Mouse (Mus musculus): Measurements from ENCODE around the gene Elk4. TPM values are rescaled to one million over a fixed set of nuclear protein-coding genes. Genes with fewer than 3 reads are reported as not detected.

Gene Elk4
- polyA plus RNA-seq, 1 experiment from 2014 or later: 12.8 TPM

DNA sequence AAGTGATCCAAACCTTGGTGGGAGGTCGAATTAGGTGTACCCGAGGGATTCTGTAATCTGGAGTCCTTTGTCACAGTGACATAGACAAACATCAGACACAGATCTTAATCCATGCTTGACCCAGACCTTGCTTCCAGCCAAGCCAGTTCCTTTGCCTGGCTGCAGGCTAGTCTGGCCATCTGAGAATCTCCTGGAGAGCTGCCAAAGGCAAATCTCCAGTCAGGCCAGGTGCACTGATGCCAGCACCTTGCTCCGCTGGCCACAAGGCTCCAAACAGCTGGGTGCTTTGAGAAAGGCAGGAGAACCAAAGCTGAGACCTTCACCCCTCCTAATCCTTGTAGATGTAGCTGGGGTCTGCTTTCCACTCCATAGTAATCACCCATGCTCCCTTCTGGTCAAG is 44.3 kb downstream of the Elk4 start:
- no peak for ATAC-seq (ENCODE audit: extremely low read depth, insufficient number of reproducible peaks, low FRiP score, low TSS enrichment)
- Histone ChIP-seq H3K4me2 (no peak overlapping the region), H3K4me1 (no peaks in the 10 kb centered on the region), H3K27ac (replicated peaks) (no peak overlapping the region), H3K27me3 (replicated peaks) (no peaks in the 10 kb centered on the region; the same call in 1 of the 2 replicates), H3K9ac (no peak overlapping the region), H3K4me3 (no peak overlapping the region), H3K36me3 (no peaks in the 10 kb centered on the region), H3K9me3 (no peaks in the 10 kb centered on the region)
- WGBS: 64% methylated on average over 3 of the region's 3 CpGs

GRCm38 (mm10) chr1:132054387-132054786 is 47.0 kb downstream of the Elk4 start:
- no peaks in the 10 kb centered on the region for H3K36me3 ChIP-seq
- H3K9me3 ChIP-seq: no peaks in the 10 kb centered on the region
- 80% methylated on average over 3 of the region's 3 CpGs for WGBS
- no peak overlapping the region for H3K27ac ChIP-seq (replicated peaks)
- no peaks in the 10 kb centered on the region for H3K4me1 ChIP-seq
- ATAC-seq (ENCODE audit: extremely low read depth, insufficient number of reproducible peaks, low FRiP score, low TSS enrichment): no peak
- H3K4me2 ChIP-seq: no peak overlapping the region
- no peak overlapping the region for H3K9ac ChIP-seq
- no peak overlapping the region for H3K4me3 ChIP-seq
- H3K27me3 ChIP-seq (replicated peaks): no peaks in the 10 kb centered on the region; the same call in 1 of the 2 replicates

DNA sequence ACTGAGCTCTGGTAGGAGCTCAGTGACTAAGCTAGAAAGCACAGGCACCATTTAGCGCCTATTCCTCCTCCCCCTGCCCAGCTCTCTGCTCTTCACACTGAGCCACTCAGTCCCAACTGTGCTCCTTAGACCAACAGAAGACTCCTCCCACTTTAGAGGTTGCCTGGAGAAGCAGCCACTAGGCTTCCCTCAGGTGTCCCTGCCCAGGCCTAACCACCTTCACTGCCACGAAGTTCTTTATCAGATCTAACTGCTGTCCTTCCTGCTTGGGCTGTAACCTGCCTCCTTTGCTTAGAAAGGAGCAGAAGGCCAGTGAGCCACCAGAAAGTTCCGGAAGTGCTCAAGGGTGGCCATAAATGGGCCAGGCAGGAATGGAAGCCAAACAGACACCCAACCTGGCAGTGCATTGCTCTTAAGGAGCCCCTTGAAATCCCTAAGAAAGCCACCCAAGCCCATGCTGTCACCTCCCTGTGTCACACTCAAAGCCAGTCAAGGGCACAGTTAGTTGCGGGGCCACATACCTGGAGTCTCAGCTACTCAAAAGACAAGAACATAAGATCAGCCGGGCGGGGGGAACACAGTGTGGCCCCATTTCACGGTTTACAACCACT is 47.8 kb downstream of the Elk4 start:
- 72% methylated on average over 7 of the region's 7 CpGs for WGBS
- Histone ChIP-seq H3K9ac (no peak overlapping the region), H3K4me2 (no peak overlapping the region), H3K9me3 (no peaks in the 10 kb centered on the region), H3K4me1 (peaks cover 6% of the 10 kb centered on the region; the same call in 1 of the 2 replicates), H3K36me3 (no peaks in the 10 kb centered on the region), H3K27ac (replicated peaks) (no peak overlapping the region), H3K27me3 (replicated peaks) (no peaks in the 10 kb centered on the region; the same call in 1 of the 2 replicates), H3K4me3 (no peak overlapping the region)
- ATAC-seq (ENCODE audit: extremely low read depth, insufficient number of reproducible peaks, low FRiP score, low TSS enrichment): no peak

- Histone ChIP-seq H3K4me1 (peaks cover 6% of the 10 kb centered on the region; the same call in 1 of the 2 replicates), H3K27me3 (replicated peaks) (peaks cover 5% of the 10 kb centered on the region), H3K27ac (replicated peaks) (no peak overlapping the region), H3K9ac (no peak overlapping the region), H3K4me2 (no peak overlapping the region), H3K36me3 (no peaks in the 10 kb centered on the region), H3K4me3 (no peak overlapping the region), H3K9me3 (no peaks in the 10 kb centered on the region)
- no peak for ATAC-seq (ENCODE audit: extremely low read depth, insufficient number of reproducible peaks, low FRiP score, low TSS enrichment)
- 79% methylated on average over 5 of the region's 5 CpGs for WGBS
These were observed 51.2 kb downstream of the Elk4 start for GRCm38 (mm10) chr1:132058558-132058957.

DNA sequence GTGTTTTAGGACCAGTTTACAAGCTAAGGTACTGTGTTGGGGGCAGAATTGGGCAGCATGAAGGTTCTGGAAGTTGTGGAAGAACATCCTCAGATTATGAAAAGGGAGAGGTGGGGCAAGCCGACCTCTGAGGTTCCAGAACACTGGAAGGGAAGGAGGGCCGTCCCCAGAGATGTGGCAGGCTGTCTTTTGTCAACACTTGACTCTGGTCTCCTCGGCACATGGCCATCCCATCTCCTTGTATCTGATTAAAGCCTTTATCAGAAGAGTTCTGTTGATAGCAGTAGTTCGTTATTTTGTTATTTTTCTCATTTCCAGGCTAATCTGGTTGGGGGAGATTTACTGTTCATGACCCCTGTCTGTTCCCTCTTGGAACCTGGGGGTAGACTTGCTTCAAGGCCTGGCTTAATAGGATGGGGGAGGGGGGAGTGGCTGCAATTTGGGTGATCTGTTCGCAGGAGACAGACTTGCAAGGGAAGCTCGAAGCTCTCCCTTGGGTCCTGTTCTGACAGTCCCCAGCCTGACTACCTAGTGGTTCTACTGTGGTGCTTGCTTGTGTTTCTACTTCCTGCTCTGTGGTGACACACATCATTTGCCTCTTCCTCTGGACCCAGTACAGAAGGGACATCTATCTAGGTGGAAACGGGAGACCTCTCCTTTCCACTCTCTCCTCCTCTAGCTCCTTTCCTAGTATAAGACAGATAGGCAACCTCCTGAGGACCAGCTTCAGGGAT is 52.8 kb downstream of the Elk4 start:
- H3K9ac ChIP-seq: no peak overlapping the region
- H3K27ac ChIP-seq (replicated peaks): no peak overlapping the region
- ATAC-seq (ENCODE audit: extremely low read depth, insufficient number of reproducible peaks, low FRiP score, low TSS enrichment): no peak
- 25% methylated on average over 7 of the region's 7 CpGs for WGBS
- H3K36me3 ChIP-seq: no peaks in the 10 kb centered on the region
- no peak overlapping the region for H3K4me2 ChIP-seq
- H3K4me3 ChIP-seq: no peak overlapping the region
- no peaks in the 10 kb centered on the region for H3K9me3 ChIP-seq
- H3K4me1 ChIP-seq: peaks cover 6% of the 10 kb centered on the region; the same call in 1 of the 2 replicates
- peaks cover 22% of the 10 kb centered on the region for H3K27me3 ChIP-seq (replicated peaks)

DNA sequence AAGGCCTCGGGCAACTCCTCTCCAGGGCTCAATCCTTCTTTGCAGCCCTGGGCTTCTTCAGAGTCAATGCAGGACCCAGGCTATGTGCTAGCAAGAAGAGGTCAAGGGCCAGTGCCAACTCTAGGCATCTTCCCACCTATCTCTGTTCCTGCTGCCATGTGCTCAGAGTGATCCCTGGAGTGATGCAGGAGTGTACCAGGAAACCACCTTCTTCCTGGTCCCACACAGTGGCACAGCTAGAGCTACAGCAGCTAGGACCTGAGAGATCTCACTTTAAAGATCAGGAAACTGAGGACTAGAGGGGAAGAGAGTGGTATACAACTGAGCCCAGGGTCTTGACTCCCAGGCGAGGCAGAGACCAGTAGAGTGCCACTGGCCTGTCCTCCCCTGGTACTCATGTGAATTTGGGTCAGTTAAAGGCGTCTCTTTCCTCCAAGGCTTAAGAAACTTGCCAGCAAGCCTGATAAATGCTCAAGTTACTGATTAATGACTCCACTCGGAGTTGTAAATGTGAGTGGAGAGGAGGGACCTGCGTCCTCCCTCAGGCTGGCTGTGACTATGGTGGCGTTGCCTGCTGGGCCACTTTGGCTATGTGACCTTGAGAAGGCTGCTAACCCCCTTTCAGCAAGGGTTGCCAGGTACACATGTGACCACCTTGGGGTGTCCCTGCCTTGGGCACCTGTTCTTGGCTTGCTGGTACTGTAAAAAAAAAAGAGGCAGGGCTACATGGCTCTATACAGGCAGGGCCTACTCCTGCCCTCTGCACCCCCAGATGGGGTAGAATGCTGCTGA is 54.5 kb downstream of the Elk4 start:
- Histone ChIP-seq H3K4me2 (no peak overlapping the region), H3K27me3 (replicated peaks) (peaks cover 39% of the 10 kb centered on the region), H3K9me3 (no peaks in the 10 kb centered on the region), H3K27ac (replicated peaks) (no peak overlapping the region), H3K4me1 (peaks cover 7% of the 10 kb centered on the region; the same call in 1 of the 2 replicates), H3K36me3 (no peaks in the 10 kb centered on the region), H3K9ac (no peak overlapping the region), H3K4me3 (no peak overlapping the region)
- 58% methylated on average over 6 of the region's 6 CpGs for WGBS
- ATAC-seq (ENCODE audit: extremely low read depth, insufficient number of reproducible peaks, low FRiP score, low TSS enrichment): no peak

DNA sequence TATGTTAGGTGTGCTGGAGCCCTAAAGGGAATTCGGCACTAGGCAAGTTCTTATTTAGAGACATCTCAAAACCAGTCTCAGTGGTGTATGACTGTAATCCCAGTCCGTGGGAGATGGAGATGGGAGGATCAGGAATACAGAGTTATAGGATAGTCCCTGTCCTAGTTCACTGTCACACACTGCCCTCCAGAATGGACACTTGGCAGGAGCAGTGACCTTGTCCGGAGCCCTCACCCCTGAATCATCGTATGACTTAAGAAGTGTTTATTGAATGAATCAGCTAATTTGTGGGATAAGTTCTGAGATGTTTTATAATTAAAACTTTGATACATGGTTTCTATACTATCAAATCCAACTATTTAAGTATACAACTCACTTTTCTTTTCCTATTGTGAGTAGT is 55.7 kb downstream of the Elk4 start:
- ATAC-seq (ENCODE audit: extremely low read depth, insufficient number of reproducible peaks, low FRiP score, low TSS enrichment): no peak
- H3K4me2 ChIP-seq: no peak overlapping the region
- peaks cover 18% of the 10 kb centered on the region for H3K4me1 ChIP-seq
- no peak overlapping the region for H3K27ac ChIP-seq (replicated peaks)
- peaks cover 51% of the 10 kb centered on the region for H3K27me3 ChIP-seq (replicated peaks)
- no peaks in the 10 kb centered on the region for H3K9me3 ChIP-seq
- H3K4me3 ChIP-seq: no peak overlapping the region
- 71% methylated on average over 4 of the region's 4 CpGs for WGBS
- H3K36me3 ChIP-seq: no peaks in the 10 kb centered on the region
- H3K9ac ChIP-seq: no peak overlapping the region

- peaks cover 70% of the 10 kb centered on the region for H3K27me3 ChIP-seq (replicated peaks)
- no peak overlapping the region for H3K9ac ChIP-seq
- WGBS: 36% methylated on average over 1 of the region's 1 CpGs
- H3K4me1 ChIP-seq: peaks cover 16% of the 10 kb centered on the region
- H3K9me3 ChIP-seq: no peaks in the 10 kb centered on the region
- H3K4me2 ChIP-seq: no peak overlapping the region
- H3K27ac ChIP-seq (replicated peaks): no peak overlapping the region
- H3K36me3 ChIP-seq: no peaks in the 10 kb centered on the region
- H3K4me3 ChIP-seq: no peak overlapping the region
- no peak for ATAC-seq (ENCODE audit: extremely low read depth, insufficient number of reproducible peaks, low FRiP score, low TSS enrichment)
These were observed 57.6 kb downstream of the Elk4 start for GRCm38 (mm10) chr1:132065001-132065400.

- ATAC-seq (ENCODE audit: extremely low read depth, insufficient number of reproducible peaks, low FRiP score, low TSS enrichment): no peak
These were observed 58.2 kb downstream of the Elk4 start for GRCm38 (mm10) chr1:132065475-132066172.

DNA sequence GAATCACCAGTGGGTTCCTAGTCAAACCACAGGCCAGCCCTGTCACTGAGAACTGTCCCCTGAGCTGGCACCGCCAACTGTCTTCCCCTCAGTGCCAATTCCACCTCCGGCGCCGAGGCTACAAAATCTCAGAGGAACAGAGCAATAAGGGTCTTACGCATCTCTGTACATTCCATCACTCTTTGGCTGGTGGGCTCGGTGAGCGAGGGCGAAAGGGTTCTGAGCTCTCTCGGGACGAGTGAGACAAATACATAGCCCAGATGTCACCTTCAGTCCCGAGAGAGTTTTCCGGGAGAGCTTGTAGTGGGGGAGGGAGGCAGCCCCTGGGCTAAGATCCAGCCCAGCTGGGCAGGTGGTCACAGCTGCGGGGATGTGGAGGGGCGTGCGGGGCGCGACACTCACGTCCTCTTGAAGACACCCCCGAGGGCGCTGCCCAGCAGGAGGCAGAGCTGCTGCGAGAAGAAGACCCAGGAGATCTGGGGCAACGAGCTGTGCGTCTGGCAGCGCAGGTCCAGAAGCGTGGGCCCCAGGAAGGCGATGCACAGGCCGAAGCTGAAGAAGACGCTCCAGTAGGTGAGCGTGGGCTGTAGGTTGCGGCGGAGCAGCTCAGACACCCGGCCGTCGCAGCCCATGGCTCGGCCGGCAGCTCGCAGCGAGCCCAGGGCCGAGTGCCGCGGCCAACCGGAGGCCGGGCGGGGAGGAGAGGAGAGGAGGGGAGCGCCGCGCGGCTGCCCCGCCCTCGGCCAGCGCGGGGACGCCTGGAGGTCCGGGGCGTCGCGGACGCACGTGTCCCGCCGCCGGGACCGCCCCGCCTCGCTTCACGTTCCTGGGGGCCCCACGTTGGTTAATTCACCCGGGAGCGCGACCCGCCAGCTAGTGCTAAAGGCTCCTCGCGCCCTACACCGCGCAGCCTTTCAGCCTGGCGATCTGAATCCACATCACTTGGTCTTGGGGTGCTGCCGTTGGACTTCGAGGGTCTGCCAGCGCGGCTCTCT is 60.2 kb downstream of the Elk4 start, which contains the start of gene Mfsd4a:
Mfsd4a (minus strand) TSS at position 802 of the 995 bp plus-strand sequence.
- H3K4me1 ChIP-seq: peaks cover 14% of the 10 kb centered on the region
- peaks cover 78% of the 10 kb centered on the region for H3K27me3 ChIP-seq (replicated peaks)
- H3K4me3 ChIP-seq: peak within 1 kb of the TSS; percentile 58
- H3K9ac ChIP-seq: peak within 1 kb of the TSS; percentile 79
- H3K4me2 ChIP-seq: peak within 1 kb of the TSS; percentile 97
- 0 out of 2 replicates have a peak, but pooled peaks have one; percentile 48 for ATAC-seq (ENCODE audit: extremely low read depth, insufficient number of reproducible peaks, low FRiP score, low TSS enrichment)
- H3K27ac ChIP-seq (replicated peaks): no peak within 1 kb of the TSS
- H3K9me3 ChIP-seq: no peaks in the 10 kb centered on the region
- H3K36me3 ChIP-seq: no peaks in the 10 kb centered on the region
- WGBS: 4% methylated on average over 65 of the region's 80 CpGs

More at GRCm38 (mm10) chr1:132065475-132066172, 58.2 kb downstream of the Elk4 start:
- H3K36me3 ChIP-seq: no peaks in the 10 kb centered on the region
- H3K4me2 ChIP-seq: no peak overlapping the region
- H3K27me3 ChIP-seq (replicated peaks): peaks cover 76% of the 10 kb centered on the region
- no peak overlapping the region for H3K27ac ChIP-seq (replicated peaks)
- 62% methylated on average over 8 of the region's 8 CpGs for WGBS
- no peaks in the 10 kb centered on the region for H3K9me3 ChIP-seq
- H3K4me3 ChIP-seq: no peak overlapping the region
- H3K4me1 ChIP-seq: peaks cover 14% of the 10 kb centered on the region
- H3K9ac ChIP-seq: no peak overlapping the region

Data from heart, embryonic 13.5 days (tissue).